Mouse (Mus musculus) liver, adult 2 months (tissue): Measurements from ENCODE around the gene Tssk3. TPM values are rescaled to one million over a fixed set of nuclear protein-coding genes. Genes with fewer than 3 reads are reported as not detected.

Source experiments
- DNase-seq: peaks from one replicate; pipeline ENCODE4 v3.0.0-alpha.2; 2011; ENCODE audit warnings: low read depth, low spot score; ENCODE audit errors: extremely low read depth
- H3K27ac ChIP-seq: fragments of 200-500 bp; replicated peaks from 2 replicates; pipeline ENCODE4 v1.5.1; 2012; ENCODE audit warnings: low read depth, mild to moderate bottlenecking, control low read depth, inconsistent platforms, low read length; ENCODE audit not compliant: insufficient read depth
- H3K27me3 ChIP-seq: fragments of 200-500 bp; 2 replicates; pipeline ENCODE4 v1.6.1; 2012; ENCODE audit warnings: mild to moderate bottlenecking, moderate library complexity, low read length, inconsistent platforms; ENCODE audit not compliant: control insufficient read depth, insufficient read depth
- H3K36me3 ChIP-seq: fragments of 200-500 bp; 2 replicates; pipeline ENCODE4 v1.6.1; 2012; ENCODE audit warnings: low read length, inconsistent platforms; ENCODE audit not compliant: control insufficient read depth, insufficient read depth
- H3K4me1 ChIP-seq: fragments of 200-500 bp; 2 replicates; pipeline ENCODE4 v1.6.1; 2011; ENCODE audit warnings: low read length; ENCODE audit not compliant: control insufficient read depth, insufficient read depth
- H3K4me3 ChIP-seq: fragments of 200-500 bp; 2 replicates; pipeline ENCODE4 v1.5.1; 2011; ENCODE audit warnings: low read depth, mild to moderate bottlenecking, control low read depth, low read length, moderate library complexity; ENCODE audit not compliant: insufficient read depth
- H3K79me2 ChIP-seq: fragments of 200-500 bp; 2 replicates; pipeline ENCODE4 v1.6.1; 2012; ENCODE audit warnings: inconsistent platforms, mild to moderate bottlenecking, low read length, moderate library complexity; ENCODE audit not compliant: control insufficient read depth, insufficient read depth
- H3K9ac ChIP-seq: fragments of 200-500 bp; 2 replicates; pipeline ENCODE4 v1.6.1; 2012; ENCODE audit warnings: low read depth, mild to moderate bottlenecking, control low read depth, inconsistent platforms, low read length
- CTCF ChIP-seq: fragments of 200-500 bp; IDR thresholded peaks from 2 replicates; pipeline ENCODE4 v1.5.1; 2011; ENCODE audit warnings: low read depth, low read length, control low read depth
- POLR2A ChIP-seq: fragments of 200-500 bp; IDR thresholded peaks from 2 replicates; pipeline ENCODE4 v1.6.1; 2011; ENCODE audit warnings: low read length, control low read depth; ENCODE audit not compliant: insufficient read depth; ENCODE audit errors: extremely low read depth
- WGBS: fragments of 180-500 bp; shearing (Covaris S2); methylation state at CpG from one replicate; pipeline ENCODE4 v1.1.7; 2018; 5-methylcytosine and 5-hydroxymethylcytosine counted together
- polyA plus RNA-seq: library from polyadenylated mRNA; depleted of rRNA; stranded (reverse); fragments of >200 nt; gene quantifications from 2 replicates; pipeline ENCODE4 v1.2.3, GENCODE M21; 2012
- total RNA-seq: library from RNA; depleted of rRNA; stranded (reverse); fragments of >200 nt; gene quantifications from 2 replicates; pipeline ENCODE4 v1.2.3, GENCODE M21; 2014

Gene Tssk3
- total and polyA plus RNA-seq, 2 experiments = not detected

DNA sequence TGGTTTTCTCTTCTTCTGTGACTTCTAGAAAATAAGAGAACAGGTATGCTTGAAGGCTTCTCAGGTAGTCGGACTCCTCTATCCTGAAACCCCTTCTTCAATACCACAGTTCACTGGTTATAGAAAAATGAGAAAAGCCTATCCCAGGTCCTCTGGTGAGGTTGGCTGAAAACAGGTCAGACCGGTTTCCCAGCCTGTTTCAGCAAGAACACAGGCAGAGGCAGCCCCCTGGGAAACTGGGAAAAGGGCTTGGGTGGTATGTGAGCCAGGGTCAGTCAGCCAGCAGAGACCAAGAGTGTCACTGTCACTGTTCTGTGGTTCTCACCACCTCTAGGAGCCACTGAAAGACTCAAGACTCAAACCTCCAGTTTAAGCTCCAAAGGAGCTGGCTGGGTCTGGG, 26.1 kb upstream of the Tssk3 start:
- H3K27ac ChIP-seq = no peak overlapping the region
- DNase-seq = no peak

DNA sequence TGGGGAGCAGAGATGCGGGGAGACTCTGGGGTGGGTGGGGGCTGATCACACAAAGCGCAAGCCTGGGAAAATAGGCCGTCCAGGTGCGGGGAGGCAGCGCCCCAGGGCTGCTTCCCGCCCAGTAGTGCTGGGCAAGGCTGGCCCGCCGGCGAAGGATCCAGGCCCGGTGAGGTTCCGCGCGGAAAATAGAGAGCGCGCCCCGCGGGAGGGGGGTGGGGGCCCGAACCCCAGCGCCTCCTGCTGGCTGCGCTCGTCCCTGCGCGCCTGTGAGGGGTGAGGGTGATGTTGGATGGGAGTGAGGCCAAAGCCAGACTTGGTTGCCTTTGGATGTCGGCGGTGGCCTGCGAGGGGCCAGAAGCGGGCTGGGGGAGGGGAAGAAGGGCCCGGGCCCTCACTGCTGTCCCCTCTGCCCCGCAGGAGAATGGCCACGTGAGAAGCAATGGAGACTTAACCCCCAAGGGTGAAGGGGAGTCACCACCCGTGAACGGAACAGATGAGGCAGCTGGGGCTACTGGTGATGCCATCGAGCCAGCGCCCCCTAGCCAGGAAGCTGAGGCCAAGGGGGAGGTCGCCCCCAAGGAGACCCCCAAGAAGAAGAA, 23.6 kb upstream of the Tssk3 start:
- Histone ChIP-seq H3K9ac (peak overlapping the region; percentile 90), H3K27ac (no peak overlapping the region), H3K79me2 (no peaks in the 10 kb centered on the region), H3K36me3 (peaks cover 12% of the 10 kb centered on the region), H3K4me3 (peak overlapping the region; percentile 91), H3K27me3 (peaks cover 8% of the 10 kb centered on the region; the same call in 1 of the 2 replicates), H3K4me1 (no peaks in the 10 kb centered on the region)
- TF ChIP-seq CTCF = peak; percentile 75
- TF ChIP-seq POLR2A = no peak
- no peak for DNase-seq
- WGBS = 15% methylated on average over 35 of the region's 35 CpGs

More for the DNA sequence above, 26.1 kb upstream of the Tssk3 start:
- H3K79me2 ChIP-seq = no peaks in the 10 kb centered on the region
- WGBS = 54% methylated on average over 2 of the region's 2 CpGs
- H3K27me3 ChIP-seq = peaks cover 8% of the 10 kb centered on the region; the same call in 1 of the 2 replicates
- H3K36me3 ChIP-seq = peaks cover 27% of the 10 kb centered on the region
- no peak overlapping the region for H3K4me3 ChIP-seq
- no peaks in the 10 kb centered on the region for H3K4me1 ChIP-seq
- H3K9ac ChIP-seq = no peak overlapping the region
- no peak for TF ChIP-seq CTCF

DNA sequence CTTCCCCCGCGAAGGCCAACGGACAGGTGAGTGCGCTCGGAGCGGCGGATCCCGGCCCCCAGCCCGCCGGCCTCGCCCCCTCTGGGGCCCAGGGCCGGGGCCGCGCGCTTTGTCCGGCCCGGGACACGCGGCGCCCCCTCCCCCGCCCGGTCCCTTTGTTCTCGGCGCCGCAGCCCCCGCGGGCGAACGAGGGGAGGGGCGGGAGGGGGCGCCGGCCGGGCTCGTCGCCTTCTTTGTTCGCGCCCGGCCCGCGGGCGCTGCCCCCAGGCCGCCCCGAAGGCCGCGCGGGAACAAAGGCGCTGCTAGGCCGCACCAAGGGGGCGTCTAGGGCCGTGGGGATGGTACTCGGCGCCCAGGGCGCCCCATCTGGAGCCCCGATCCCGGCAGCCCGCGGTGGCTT, 23.1 kb upstream of the Tssk3 start:
- Histone ChIP-seq H3K79me2 (no peaks in the 10 kb centered on the region), H3K27me3 (peaks cover 8% of the 10 kb centered on the region; the same call in 1 of the 2 replicates), H3K4me3 (peak overlapping the region; percentile 91), H3K9ac (peak overlapping the region; percentile 90), H3K36me3 (peaks cover 11% of the 10 kb centered on the region), H3K4me1 (no peaks in the 10 kb centered on the region), H3K27ac (no peak overlapping the region)
- DNase-seq = no peak
- TF ChIP-seq POLR2A (no peak), CTCF (no peak)
- WGBS = 2% methylated on average over 50 of the region's 57 CpGs

DNA sequence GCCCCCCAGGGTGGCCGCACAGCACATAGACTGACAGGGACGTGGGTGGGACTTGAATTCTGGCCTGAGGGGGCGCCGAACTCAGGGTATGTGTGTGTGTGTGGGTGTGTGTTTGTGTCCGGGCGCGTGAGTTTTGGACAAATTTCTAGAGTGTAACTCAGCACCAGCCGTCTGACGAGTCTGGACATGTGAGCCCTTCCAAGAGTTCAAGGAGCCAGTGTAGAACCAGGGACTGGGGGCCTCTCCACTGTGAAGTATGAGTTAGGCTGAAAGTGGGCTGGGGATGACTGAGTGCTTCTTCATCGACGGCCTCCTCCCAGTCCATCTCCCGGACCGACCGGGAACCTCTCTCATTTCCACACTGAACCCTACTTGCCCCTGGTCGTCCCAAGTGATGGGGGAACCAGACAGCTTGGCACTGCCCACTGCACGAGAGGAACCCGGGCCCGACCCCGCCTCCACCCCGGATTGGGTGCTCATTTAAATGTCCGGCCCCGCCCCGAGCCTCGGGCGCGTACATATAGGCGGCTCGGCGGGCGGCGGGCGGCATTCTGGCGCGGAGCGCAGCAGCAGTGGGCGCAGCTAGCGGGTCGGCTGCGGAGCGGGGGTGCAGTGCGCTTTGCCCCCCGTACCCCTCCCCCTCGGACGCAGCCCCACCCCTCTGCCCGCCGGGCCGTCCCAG, 22.4 kb upstream of the Tssk3 start, which contains the start of gene Marcksl1:
Gene Marcksl1 (plus strand): TSS at position 496 of the 682 bp plus-strand sequence.
- WGBS = 8% methylated on average over 46 of the region's 47 CpGs
- no peak for DNase-seq
- TF ChIP-seq POLR2A (peak; percentile 73; the same call in 1 of the 2 replicates), CTCF (no peak)
- Histone ChIP-seq H3K4me3 (peak within 1 kb of the TSS; percentile 91), H3K27ac (no peak within 1 kb of the TSS), H3K79me2 (no peaks in the 10 kb centered on the region), H3K36me3 (peaks cover 6% of the 10 kb centered on the region; the same call in 1 of the 2 replicates), H3K9ac (peak within 1 kb of the TSS; percentile 90), H3K4me1 (no peaks in the 10 kb centered on the region), H3K27me3 (peaks cover 8% of the 10 kb centered on the region; the same call in 1 of the 2 replicates)

- Histone ChIP-seq H3K4me1 (no peaks in the 10 kb centered on the region), H3K4me3 (no peak overlapping the region), H3K9ac (no peak overlapping the region), H3K36me3 (0 out of 2 replicates have a peak, but pooled peaks cover 1% of the 10 kb centered on the region), H3K27me3 (peaks cover 8% of the 10 kb centered on the region; the same call in 1 of the 2 replicates), H3K27ac (no peak overlapping the region), H3K79me2 (no peaks in the 10 kb centered on the region)
- DNase-seq = no peak
- TF ChIP-seq CTCF (no peak), POLR2A (no peak)
- 71% methylated on average over 6 of the region's 6 CpGs for WGBS
These were observed 20.7 kb upstream of the Tssk3 start for GRCm38 (mm10) chr4:129511413-129512096.
